Mouse (Mus musculus) forebrain, embryonic 11.5 days (tissue): ENCODE measurements at regions not wholly inside any gene's neighbourhood (a gene's known extent, or its start where the extent isn't known, plus 50 kb on each side); places are given as distances from the start of the nearest gene placed in this dataset.

ENCODE experiments used
- ATAC-seq: fragments of 200-750 bp; cut with Nextera tagmentation; replicated peaks from 2 replicates; pipeline ENCODE4 v1.8.0; 2017; ENCODE audit warnings: moderate TSS enrichment; ENCODE audit not compliant: low FRiP score
- DNase-seq: peaks from one replicate; pipeline ENCODE4 v3.0.0-alpha.2; 2017; ENCODE audit warnings: low spot score
- H3K27ac ChIP-seq: fragments of 300-500 bp; sonication (generic); 2 replicates; pipeline ENCODE4 v1.5.1; 2014; ENCODE audit warnings: low read depth, low read length
- H3K27me3 ChIP-seq: fragments of 300-500 bp; sonication (generic); 2 replicates; pipeline ENCODE4 v1.6.1; 2014; ENCODE audit warnings: mild to moderate bottlenecking, low read length, mixed read lengths; ENCODE audit not compliant: control insufficient read depth, insufficient read depth
- H3K36me3 ChIP-seq: fragments of 300-500 bp; sonication (generic); 2 replicates; pipeline ENCODE4 v1.6.1; 2014; ENCODE audit warnings: mild to moderate bottlenecking, low read length, moderate library complexity, mixed read lengths; ENCODE audit not compliant: control insufficient read depth, insufficient read depth
- H3K4me1 ChIP-seq: fragments of 300-500 bp; sonication (generic); replicated peaks from 2 replicates; pipeline ENCODE4 v1.6.1; 2014; ENCODE audit warnings: low read length, mixed read lengths; ENCODE audit not compliant: control insufficient read depth, insufficient read depth
- H3K4me2 ChIP-seq: fragments of 300-500 bp; sonication (generic); 2 replicates; pipeline ENCODE4 v1.6.1; 2014; ENCODE audit warnings: low read depth, mild to moderate bottlenecking, low read length, moderate library complexity, mixed read lengths; ENCODE audit not compliant: severe bottlenecking
- H3K4me3 ChIP-seq: fragments of 300-500 bp; sonication (generic); 2 replicates; pipeline ENCODE4 v1.5.1; 2014; ENCODE audit warnings: low read depth, low read length
- H3K9ac ChIP-seq: fragments of 300-500 bp; sonication (generic); 2 replicates; pipeline ENCODE4 v1.6.1; 2014; ENCODE audit warnings: low read length
- H3K9me3 ChIP-seq: fragments of 300-500 bp; sonication (generic); 2 replicates; pipeline ENCODE4 v1.6.1; 2016; ENCODE audit warnings: low read length, mixed read lengths; ENCODE audit not compliant: control insufficient read depth
- WGBS: fragments of 180-500 bp; shearing (Covaris S2); extraction: QIAGEN DNeasy Blood & Tissue Kit; methylation state at CpG from one replicate; pipeline ENCODE4 v1.1.7; 2014; 5-methylcytosine and 5-hydroxymethylcytosine counted together

DNA sequence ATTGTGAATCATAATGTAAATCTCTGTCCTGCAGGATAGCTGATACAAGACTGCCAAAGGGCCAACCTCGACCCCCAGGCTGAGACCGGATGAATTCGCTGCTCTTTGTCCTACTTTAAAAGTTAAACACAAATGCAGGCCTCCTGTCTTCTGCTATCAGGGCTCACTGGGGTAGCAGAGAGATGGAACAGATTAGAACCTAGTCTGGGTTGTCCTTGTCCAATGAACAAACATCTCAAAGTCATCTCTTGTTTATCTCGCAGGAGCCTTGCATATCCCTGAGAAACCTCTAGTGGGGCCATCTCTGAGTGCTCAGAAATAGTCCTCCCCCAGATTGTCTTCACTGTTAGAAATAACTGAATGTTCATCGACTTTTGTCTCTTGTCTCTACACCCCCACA is 161.0 kb upstream of the Cited2 start:
- no peak for DNase-seq

DNA sequence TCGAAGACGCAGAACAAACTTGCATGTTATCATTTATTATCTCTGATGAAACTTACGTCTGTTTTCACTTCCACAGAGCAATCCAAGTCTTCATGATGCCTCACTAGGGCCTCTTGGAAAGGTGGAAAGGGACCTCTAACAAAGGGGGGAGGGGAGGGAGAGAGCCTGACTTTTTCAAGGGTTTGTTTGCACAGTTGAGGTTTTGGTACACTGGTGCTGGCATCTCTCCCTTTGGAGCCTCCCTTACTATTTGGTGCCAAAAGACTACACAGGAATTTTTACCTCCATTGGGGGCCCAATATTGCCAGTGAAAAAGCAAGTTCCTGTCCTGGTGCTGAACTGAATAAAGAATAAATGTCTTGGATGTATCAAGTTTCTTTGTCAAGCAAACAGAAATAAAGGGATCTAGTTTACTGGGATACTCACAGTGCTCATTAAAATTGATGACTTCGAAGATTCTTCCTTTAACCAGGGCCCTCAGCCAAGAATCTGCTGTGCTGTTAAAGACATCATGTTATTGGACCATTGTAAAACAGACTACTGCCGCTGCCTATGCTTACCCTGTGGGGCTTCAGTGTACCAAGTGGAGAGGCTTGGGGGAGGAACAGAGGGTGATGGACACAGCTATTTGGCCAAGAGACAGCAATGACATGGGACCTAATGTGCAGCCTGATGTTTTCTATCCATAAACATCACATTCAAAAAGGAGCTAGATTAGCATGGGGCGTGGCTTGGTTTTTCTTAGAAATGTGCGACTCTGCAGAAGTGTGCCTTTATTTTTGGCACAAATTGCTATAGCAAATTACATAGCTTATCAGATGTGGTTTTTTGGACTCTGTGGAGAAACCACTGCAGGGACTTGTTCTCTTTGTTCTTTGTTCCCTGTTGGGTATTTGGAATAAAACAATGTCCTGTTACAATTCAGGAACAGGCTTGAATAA is 160.3 kb upstream of the Cited2 start:
- ATAC-seq, result no peak
- no peak overlapping the region for H3K4me2 ChIP-seq
- H3K9ac ChIP-seq, result no peak overlapping the region
- H3K36me3 ChIP-seq, result no peaks in the 10 kb centered on the region
- H3K4me3 ChIP-seq, result no peak overlapping the region
- no peak for DNase-seq
- H3K9me3 ChIP-seq, result no peaks in the 10 kb centered on the region
- WGBS, result 84% methylated on average over 7 of the region's 7 CpGs
- no peaks in the 10 kb centered on the region for H3K27me3 ChIP-seq
- no peak overlapping the region for H3K27ac ChIP-seq
- no peaks in the 10 kb centered on the region for H3K4me1 ChIP-seq

More for the DNA sequence above, 161.0 kb upstream of the Cited2 start:
- Histone ChIP-seq H3K27me3 (no peaks in the 10 kb centered on the region), H3K9me3 (no peaks in the 10 kb centered on the region), H3K4me1 (no peaks in the 10 kb centered on the region), H3K4me2 (no peak overlapping the region), H3K36me3 (no peaks in the 10 kb centered on the region), H3K27ac (no peak overlapping the region), H3K4me3 (no peak overlapping the region), H3K9ac (no peak overlapping the region)
- ATAC-seq, result no peak
- WGBS, result 87% methylated on average over 5 of the region's 5 CpGs

DNA sequence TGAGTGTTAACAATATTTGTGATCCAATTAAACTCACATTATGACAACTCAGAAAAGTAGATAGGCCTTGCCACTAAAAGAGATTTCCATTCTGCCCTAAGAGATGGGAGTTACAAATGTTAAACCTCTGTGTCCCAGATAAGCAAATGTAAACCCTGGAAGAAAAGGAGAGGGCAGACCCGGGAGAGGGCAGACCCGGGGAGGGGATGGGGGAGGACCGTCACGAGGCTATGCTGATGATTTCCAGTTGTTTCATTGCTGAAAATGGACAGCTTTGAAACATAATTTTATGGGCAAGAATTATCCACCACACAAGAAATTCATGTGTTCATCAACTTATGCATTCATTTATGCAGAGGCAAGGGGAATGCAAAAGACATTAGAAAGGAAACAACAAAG is 159.7 kb upstream of the Cited2 start:
- H3K27me3 ChIP-seq, result no peaks in the 10 kb centered on the region
- no peak overlapping the region for H3K27ac ChIP-seq
- no peak overlapping the region for H3K4me2 ChIP-seq
- H3K4me3 ChIP-seq, result no peak overlapping the region
- no peaks in the 10 kb centered on the region for H3K9me3 ChIP-seq
- no peaks in the 10 kb centered on the region for H3K4me1 ChIP-seq
- 72% methylated on average over 4 of the region's 4 CpGs for WGBS
- H3K36me3 ChIP-seq, result no peaks in the 10 kb centered on the region
- DNase-seq (no peak), ATAC-seq (no peak)
- H3K9ac ChIP-seq, result no peak overlapping the region

DNA sequence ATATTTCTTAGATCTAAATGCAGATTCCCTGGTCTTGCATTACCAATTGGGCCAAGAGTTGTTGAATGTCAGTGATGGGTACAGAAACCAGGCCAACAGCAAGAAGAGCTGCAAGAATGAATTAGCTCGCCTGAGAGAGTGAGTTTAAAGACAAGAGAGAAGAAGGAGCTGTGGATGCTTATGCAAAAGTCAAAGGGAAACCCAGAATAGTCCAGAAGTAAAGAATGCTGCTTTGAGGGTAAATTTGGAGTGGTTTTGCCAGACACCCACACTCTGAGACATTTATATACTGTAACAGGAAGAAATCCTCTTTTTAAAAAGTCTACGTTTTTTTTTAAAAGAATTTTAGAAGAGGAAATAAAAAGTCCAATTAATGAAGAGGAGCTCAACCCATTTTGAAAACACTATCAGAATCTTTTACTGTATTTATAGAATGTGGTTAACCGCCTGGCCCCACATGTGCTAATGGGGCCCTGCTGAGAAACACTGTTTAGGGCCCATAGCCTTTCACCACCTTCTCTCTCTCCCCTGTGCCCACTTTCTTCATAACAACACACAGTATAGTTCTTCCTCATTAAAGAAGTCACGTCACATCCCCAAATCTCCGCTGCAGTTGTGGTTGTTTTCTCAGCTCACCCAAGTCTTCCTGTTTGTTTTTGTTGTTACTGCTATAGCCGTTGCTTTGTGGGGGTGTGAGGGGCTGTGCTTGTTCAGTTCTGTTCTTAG is 158.0 kb upstream of the Cited2 start:
- no peaks in the 10 kb centered on the region for H3K27me3 ChIP-seq
- no peaks in the 10 kb centered on the region for H3K36me3 ChIP-seq
- WGBS, result 73% methylated on average over 6 of the region's 6 CpGs
- no peak overlapping the region for H3K9ac ChIP-seq
- no peak for ATAC-seq
- no peak for DNase-seq
- no peaks in the 10 kb centered on the region for H3K9me3 ChIP-seq
- H3K27ac ChIP-seq, result no peak overlapping the region
- H3K4me1 ChIP-seq, result no peaks in the 10 kb centered on the region
- no peak overlapping the region for H3K4me3 ChIP-seq
- H3K4me2 ChIP-seq, result no peak overlapping the region

DNA sequence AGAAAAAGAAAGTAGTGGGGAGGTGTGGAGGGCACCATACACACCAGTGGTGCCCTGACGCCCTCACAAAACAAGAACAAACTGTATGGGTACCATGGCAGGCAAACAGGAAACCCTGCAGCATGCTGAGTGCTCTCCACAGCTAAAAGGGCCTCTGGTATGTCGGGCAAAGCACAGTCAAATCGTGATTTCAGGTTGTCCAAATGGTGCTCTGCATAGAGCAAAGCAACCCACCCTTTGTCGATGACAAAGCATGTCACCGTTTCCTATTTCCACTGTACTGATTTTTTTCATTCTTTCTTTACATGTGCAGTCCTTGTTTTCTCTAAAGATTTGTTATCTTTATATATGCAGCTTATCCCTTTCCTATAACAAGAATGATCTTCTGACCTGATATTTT is 156.0 kb upstream of the Cited2 start:
- WGBS, result 92% methylated on average over 5 of the region's 5 CpGs
- Histone ChIP-seq H3K4me2 (no peak overlapping the region), H3K4me3 (no peak overlapping the region), H3K36me3 (no peaks in the 10 kb centered on the region), H3K9ac (no peak overlapping the region), H3K27me3 (no peaks in the 10 kb centered on the region), H3K27ac (no peak overlapping the region), H3K4me1 (no peaks in the 10 kb centered on the region), H3K9me3 (no peaks in the 10 kb centered on the region)
- no peak for ATAC-seq
- no peak for DNase-seq

DNA sequence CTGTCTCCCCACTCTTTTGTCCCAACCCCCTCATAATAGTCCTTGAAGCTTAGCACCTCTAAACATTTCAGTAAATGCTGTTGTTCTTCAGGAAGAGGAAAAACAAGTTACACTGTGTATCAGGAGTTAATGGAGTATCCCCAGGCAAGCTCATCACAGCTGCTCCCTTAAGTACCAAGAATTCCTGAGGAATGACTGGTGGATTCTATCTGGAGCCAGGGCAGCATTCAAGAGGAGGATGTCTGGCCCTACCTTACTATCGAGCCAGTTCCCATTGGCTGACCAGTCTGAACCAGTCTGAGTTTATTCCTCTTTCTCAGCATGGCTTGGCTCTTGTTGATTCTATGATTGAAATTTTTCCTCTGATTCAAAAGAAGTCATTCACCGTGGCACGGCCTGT is 155.4 kb upstream of the Cited2 start:
- H3K4me2 ChIP-seq, result no peak overlapping the region
- no peaks in the 10 kb centered on the region for H3K4me1 ChIP-seq
- no peak overlapping the region for H3K27ac ChIP-seq
- H3K36me3 ChIP-seq, result no peaks in the 10 kb centered on the region
- H3K27me3 ChIP-seq, result no peaks in the 10 kb centered on the region
- no peaks in the 10 kb centered on the region for H3K9me3 ChIP-seq
- no peak for DNase-seq
- no peak overlapping the region for H3K9ac ChIP-seq
- WGBS, result 90% methylated on average over 3 of the region's 3 CpGs
- no peak for ATAC-seq
- no peak overlapping the region for H3K4me3 ChIP-seq

DNA sequence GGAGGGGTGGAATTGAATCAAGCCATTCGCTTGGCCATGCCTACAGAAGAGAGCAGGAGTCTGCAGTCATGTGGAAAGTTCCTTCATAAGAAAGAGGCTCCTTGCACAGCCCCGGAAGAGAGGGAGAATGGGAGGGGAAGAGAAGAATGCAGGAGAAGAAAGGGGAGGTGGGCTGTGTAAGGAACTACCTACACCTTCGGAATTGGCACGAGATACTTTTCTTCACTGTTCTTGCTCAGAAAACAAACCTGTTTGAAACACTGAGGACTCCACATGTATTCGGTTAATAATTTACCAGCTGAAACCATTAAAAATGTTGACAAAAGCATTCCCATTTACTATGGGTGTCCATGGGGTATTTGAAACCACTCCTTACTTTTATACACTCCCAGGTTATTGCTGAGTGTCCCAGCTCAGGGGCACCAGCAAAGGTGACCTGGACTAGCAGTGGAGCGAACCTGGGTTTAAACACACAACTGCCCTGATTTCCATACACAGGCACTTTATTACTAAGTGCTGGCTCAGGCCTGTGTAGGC is 153.4 kb upstream of the Cited2 start:
- no peak overlapping the region for H3K27ac ChIP-seq
- no peaks in the 10 kb centered on the region for H3K27me3 ChIP-seq
- DNase-seq, result no peak
- no peak overlapping the region for H3K4me2 ChIP-seq
- no peak overlapping the region for H3K4me3 ChIP-seq
- no peak overlapping the region for H3K9ac ChIP-seq
- no peaks in the 10 kb centered on the region for H3K9me3 ChIP-seq
- ATAC-seq, result no peak
- no peaks in the 10 kb centered on the region for H3K36me3 ChIP-seq
- WGBS, result 86% methylated on average over 6 of the region's 6 CpGs
- H3K4me1 ChIP-seq, result no peaks in the 10 kb centered on the region

DNA sequence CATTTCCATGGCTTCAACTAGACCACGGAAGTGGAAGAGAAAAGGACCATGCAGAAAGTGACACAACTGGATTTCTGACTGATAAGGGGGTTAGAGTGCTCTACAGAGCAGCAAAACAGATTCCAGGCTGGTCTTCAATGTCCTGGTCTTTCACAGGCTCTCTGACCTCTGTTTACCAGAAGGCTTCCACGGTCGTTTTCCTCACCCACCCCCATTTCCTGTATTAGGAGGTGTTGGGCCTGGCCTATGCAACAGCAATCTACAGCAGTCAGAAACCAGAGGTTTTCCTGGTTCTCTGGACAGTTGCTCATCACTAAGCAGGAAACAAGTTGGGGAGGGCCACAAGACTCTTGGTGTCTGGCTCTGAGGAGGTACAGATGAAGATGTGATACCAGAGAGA is 148.1 kb upstream of the Cited2 start:
- H3K4me3 ChIP-seq, result no peak overlapping the region
- no peak overlapping the region for H3K4me2 ChIP-seq
- DNase-seq (no peak), ATAC-seq (no peak)
- no peaks in the 10 kb centered on the region for H3K4me1 ChIP-seq
- no peaks in the 10 kb centered on the region for H3K9me3 ChIP-seq
- H3K9ac ChIP-seq, result no peak overlapping the region
- no peaks in the 10 kb centered on the region for H3K36me3 ChIP-seq
- H3K27me3 ChIP-seq, result no peaks in the 10 kb centered on the region
- WGBS, result 62% methylated on average over 3 of the region's 3 CpGs
- H3K27ac ChIP-seq, result no peak overlapping the region
